Mouse (Mus musculus): Measurements from ENCODE around the gene Gm21860.
"Not testable (repeated sequence)": the region's sequence is repeated elsewhere in the genome, so short reads cannot be mapped to it uniquely, and the experiment has no call there.

The Gm21860 gene

GRCm38 (mm10) chrY:90754721-90755120 is at the start of gene Gm21860:
Gm21860 (minus strand) TSS chrY:90754821.
- not testable (repeated sequence) for DNase-seq (ENCODE audit: low spot score in 2 of 2)

GRCm38 (mm10) chrY:90784438-90784837 is 29.8 kb upstream of the Gm21860 start, which contains the start of gene Gm47283:
Gm47283 (plus strand) TSS chrY:90784738.
- DNase-seq (ENCODE audit: low spot score in 2 of 2): not testable (repeated sequence)

GRCm38 (mm10) chrY:90745256-90745655 is 9.4 kb downstream of the Gm21860 start:
- DNase-seq (ENCODE audit: low spot score in 2 of 2): not testable (repeated sequence)

- DNase-seq (ENCODE audit: low spot score in 2 of 2): peak; percentile 62
Measured at GRCm38 (mm10) chrY:90744381-90744981, 10.1 kb downstream of the Gm21860 start.

- no peak for DNase-seq (ENCODE audit: low spot score in 2 of 2)
Measured at GRCm38 (mm10) chrY:90743811-90744220, 10.8 kb downstream of the Gm21860 start.

GRCm38 (mm10) chrY:90743053-90743810 is 11.4 kb downstream of the Gm21860 start:
- peak in 1 of 2 experiments; percentile 2 for DNase-seq (ENCODE audit: low spot score in 2 of 2)

GRCm38 (mm10) chrY:90742261-90743052 is 12.2 kb downstream of the Gm21860 start:
- DNase-seq (ENCODE audit: low spot score in 2 of 2): not testable (repeated sequence)

- peak in 1 of 2 experiments; percentile 2 for DNase-seq (ENCODE audit: low spot score in 2 of 2)
Measured at GRCm38 (mm10) chrY:90741452-90742260, 13.0 kb downstream of the Gm21860 start.

- peak in 1 of 2 experiments; percentile 1 for DNase-seq (ENCODE audit: low spot score in 2 of 2)
Measured at GRCm38 (mm10) chrY:90741006-90741405, 13.6 kb downstream of the Gm21860 start.

GRCm38 (mm10) chrY:90740013-90740561 is 14.5 kb downstream of the Gm21860 start:
- DNase-seq (ENCODE audit: low spot score in 2 of 2): peak; percentile 5 to 15

- DNase-seq (ENCODE audit: low spot score in 2 of 2): peak; percentile 4 to 21
Measured at GRCm38 (mm10) chrY:90739531-90740012, 15.0 kb downstream of the Gm21860 start.

GRCm38 (mm10) chrY:90738841-90739530 is 15.6 kb downstream of the Gm21860 start:
- DNase-seq (ENCODE audit: low spot score in 2 of 2): peak; percentile 23 to 35

GRCm38 (mm10) chrY:90738431-90738680 is 16.3 kb downstream of the Gm21860 start:
- no peak for DNase-seq (ENCODE audit: low spot score in 2 of 2)

- no peak for DNase-seq (ENCODE audit: low spot score in 2 of 2)
Measured at GRCm38 (mm10) chrY:90737606-90738430, 16.8 kb downstream of the Gm21860 start.

GRCm38 (mm10) chrY:90736217-90737000 is 18.2 kb downstream of the Gm21860 start:
- not testable (repeated sequence) for DNase-seq (ENCODE audit: low spot score in 2 of 2)

GRCm38 (mm10) chrY:90735181-90735895 is 19.3 kb downstream of the Gm21860 start:
- DNase-seq (ENCODE audit: low spot score in 2 of 2): not testable (repeated sequence)

GRCm38 (mm10) chrY:90734334-90734696 is 20.3 kb downstream of the Gm21860 start:
- DNase-seq (ENCODE audit: low spot score in 2 of 2): peak; percentile 5 to 12

- peak in 1 of 2 experiments; percentile 2 for DNase-seq (ENCODE audit: low spot score in 2 of 2)
Measured at GRCm38 (mm10) chrY:90733656-90734333, 20.8 kb downstream of the Gm21860 start.

All from frontal cortex, postnatal 25 days (tissue).